Mouse (Mus musculus) megakaryocyte progenitor cell, adult 5-6 weeks (primary cell): ENCODE results near the gene Sv2c. TPM values are rescaled to one million over a fixed set of nuclear protein-coding genes. Genes with fewer than 3 reads are reported as not detected.
"Not testable (repeated sequence)": the region's sequence is repeated elsewhere in the genome, so short reads cannot be mapped to it uniquely, and the experiment has no call there.

Experiments used
- ATAC-seq: replicated peaks from 2 replicates; pipeline ENCODE4 v1.8.0; 2016; ENCODE audit warnings: mild to moderate bottlenecking, moderate TSS enrichment, inconsistent platforms; ENCODE audit not compliant: poor library complexity
- total RNA-seq, 2 experiments: library from RNA; stranded (forward) in 1 of 2; stranded (reverse) in 1 of 2; fragments of 157-497, 149-512 nt in 1 of 2; fragments of 200-1000 nt in 1 of 2; gene quantifications; 2 replicates each; pipeline versions ENCODE4 v1.2.3 to v1.2.4; 2015 to 2017

Gene Sv2c
- total RNA-seq, 2 experiments from 2014 or later, result not detected

GRCm38 (mm10) chr13:95973368-95973958 lies 158.9 kb downstream of the Sv2c start:
- ATAC-seq, result peak; percentile 100

DNA sequence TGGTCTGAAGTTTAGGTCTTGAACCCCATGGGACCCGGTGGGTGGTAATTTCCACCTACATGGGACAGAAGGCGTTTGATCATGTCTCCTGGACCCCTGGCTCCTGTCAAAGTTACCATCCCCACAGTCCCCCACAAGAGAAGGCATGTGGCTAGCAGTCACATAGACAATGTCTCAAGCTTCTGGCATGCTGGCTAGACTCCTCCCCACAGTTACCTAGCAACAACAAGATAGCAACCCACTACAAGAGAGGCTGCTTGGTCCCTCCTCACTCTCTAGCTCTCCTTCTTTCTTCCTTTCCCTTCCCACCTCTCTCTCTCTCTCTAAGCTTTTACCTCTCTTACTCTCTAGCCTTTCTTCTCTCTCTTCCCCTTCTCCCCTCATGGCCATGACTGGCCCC lies 164.3 kb downstream of the Sv2c start:
- ATAC-seq, result not testable (repeated sequence)

DNA sequence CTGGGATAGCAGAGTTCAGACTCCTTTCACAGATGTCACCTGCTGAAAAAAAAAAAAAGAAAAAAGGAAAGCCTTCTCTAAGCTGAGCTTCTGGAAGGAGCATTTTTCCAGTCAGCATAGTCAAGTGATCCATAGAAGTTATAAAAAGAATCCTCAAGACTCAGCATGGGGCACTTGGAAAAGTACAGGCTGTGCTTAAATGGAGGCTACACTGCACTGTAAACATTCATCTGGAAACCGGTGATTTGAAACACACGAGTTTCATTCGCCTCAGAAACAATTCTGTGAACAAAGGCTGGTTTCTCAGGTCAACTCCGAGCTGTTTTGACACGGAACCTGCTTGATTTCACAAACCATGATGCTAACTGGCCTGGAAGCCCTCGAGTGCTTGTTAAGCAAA lies 165.6 kb downstream of the Sv2c start:
- no peak for ATAC-seq

DNA sequence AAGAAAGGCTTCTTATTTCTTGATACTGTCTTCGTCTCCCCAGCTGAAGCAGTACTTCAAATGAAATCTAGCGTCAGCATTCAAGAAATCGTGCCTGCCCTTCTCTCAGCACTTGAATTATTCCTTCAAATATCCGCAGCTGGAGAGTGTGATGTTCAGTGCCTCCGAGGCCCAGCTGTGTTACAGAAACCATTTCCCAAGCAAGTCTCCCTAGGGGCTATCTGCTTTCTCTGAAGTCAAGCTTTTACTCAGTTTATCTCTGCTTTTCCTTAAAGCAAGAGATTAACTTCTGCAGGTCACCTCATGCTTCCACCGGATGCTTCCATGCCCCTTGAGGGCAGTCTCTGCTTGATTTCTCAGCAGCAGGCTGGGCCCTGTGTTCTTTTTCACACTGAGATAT lies 166.8 kb downstream of the Sv2c start:
- no peak for ATAC-seq

- ATAC-seq, result peak; percentile 74
Observed at GRCm38 (mm10) chr13:95965162-95965561, 167.2 kb downstream of the Sv2c start.

GRCm38 (mm10) chr13:95964226-95964625 lies 168.2 kb downstream of the Sv2c start:
- no peak for ATAC-seq

DNA sequence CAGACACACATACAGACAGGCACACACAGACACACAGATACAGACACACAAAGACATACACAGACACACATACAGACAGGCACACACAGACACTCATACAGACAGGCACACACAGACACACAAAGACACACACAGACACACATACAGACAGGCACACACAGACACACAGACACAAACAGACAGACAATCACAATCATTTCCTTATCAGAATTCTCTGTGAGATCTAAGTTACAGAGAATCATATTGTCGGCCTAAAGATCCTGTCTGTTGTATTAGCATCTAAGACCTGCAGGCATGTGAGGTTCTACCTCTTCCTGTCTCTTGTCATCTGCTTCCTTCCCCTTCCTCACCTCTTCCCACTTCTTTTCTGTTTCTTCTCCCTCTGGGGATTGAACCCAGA lies 168.7 kb downstream of the Sv2c start:
- ATAC-seq, result no peak

DNA sequence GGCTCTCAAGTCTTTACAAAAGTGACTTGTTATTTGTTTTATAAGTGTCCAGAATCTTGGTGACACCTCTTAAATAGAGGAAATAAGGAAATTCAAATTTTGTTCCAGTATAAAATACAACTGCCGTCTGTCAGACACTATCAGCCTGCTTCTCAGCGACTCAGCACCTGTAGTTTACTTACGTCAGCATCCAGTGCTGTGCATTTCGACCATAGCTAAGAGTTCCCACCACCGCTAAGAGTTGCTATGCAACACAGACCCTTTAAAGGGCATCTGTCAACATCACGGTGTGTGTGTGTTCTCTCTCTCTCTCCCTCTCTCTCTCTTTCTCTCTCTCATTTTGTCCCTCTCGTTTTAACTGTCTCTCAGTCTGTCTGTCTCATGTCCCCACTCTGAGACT lies 170.5 kb downstream of the Sv2c start:
- no peak for ATAC-seq

DNA sequence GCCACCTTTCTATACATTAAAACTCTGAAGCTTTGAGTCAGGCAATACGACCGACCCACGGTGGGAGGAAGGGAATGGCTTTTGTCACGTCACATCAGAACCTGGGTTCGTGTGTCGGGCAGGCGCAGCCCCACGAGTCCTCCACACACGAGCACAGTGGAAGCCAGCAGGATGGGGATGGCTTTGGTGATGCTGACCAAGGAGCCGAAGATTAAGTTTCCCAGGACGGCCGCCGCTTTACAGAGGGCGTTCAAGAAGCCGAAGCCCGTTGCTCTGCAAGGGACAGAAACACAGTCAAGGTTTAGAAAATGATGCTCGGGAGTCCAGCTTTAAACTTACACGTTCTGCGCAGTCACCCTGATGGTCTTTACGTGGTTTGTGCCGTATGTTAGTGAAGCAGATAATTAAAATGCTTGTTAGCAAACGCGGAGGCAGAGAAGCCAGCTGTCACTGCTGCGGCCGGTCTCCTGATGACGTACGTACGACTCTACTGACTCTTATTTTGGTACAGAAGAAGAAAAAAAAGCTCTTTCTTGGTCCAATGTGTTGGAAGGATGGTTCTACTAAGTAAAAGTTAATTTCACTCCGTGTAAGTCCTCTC lies 171.1 kb downstream of the Sv2c start:
- 0 out of 2 replicates have a peak, but pooled peaks have one; percentile 14 for ATAC-seq

GRCm38 (mm10) chr13:95960477-95961185 lies 171.7 kb downstream of the Sv2c start:
- peak; percentile 24 for ATAC-seq

- no peak for ATAC-seq
Observed at GRCm38 (mm10) chr13:95959651-95960476, 172.5 kb downstream of the Sv2c start.

GRCm38 (mm10) chr13:95957134-95957533 lies 175.2 kb downstream of the Sv2c start:
- peak; percentile 45 for ATAC-seq

GRCm38 (mm10) chr13:95956327-95956781 lies 176.0 kb downstream of the Sv2c start:
- ATAC-seq, result peak; percentile 36

DNA sequence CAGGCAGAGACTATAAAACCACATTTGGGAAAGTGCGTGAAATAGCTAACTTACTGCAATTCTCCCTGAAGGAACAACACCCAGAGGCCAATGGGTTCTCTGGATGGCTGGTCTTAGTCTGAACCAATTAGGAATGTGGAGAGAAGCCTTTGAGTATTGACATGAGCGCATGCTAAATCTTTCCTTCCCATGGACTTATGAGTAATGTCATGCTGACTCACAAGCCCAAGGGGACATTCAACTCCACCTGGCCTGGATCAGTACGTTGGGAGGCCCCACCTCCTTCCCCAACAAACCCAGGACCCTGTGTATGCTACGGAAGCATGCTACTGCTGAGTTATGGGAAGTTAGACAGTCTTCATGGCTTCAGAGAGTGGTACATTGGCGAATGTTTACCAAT lies 177.2 kb downstream of the Sv2c start:
- no peak for ATAC-seq

- ATAC-seq, result no peak
Observed at GRCm38 (mm10) chr13:95953636-95954035, 178.7 kb downstream of the Sv2c start.

DNA sequence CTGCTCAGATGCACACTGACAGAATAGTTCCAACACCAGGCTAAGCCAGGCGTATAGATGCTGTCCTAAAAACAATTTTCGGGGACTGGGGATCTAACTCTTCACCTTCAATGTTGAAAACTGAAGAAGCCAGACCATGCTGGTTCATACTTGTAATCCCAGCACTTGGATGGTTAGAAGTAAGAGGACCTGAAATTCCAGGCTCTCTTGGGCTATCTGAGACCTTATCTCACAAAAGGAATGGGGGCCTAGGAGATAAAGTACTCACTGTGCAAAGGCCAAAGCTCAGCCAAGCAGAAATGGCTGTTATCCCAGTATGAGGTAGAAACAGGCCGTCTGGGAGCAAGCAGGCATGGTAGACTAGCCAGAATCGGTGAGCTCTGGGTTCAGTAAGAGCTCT lies 180.1 kb downstream of the Sv2c start:
- ATAC-seq, result no peak

GRCm38 (mm10) chr13:95951098-95951894 lies 181.1 kb downstream of the Sv2c start:
- peak; percentile 84 for ATAC-seq

DNA sequence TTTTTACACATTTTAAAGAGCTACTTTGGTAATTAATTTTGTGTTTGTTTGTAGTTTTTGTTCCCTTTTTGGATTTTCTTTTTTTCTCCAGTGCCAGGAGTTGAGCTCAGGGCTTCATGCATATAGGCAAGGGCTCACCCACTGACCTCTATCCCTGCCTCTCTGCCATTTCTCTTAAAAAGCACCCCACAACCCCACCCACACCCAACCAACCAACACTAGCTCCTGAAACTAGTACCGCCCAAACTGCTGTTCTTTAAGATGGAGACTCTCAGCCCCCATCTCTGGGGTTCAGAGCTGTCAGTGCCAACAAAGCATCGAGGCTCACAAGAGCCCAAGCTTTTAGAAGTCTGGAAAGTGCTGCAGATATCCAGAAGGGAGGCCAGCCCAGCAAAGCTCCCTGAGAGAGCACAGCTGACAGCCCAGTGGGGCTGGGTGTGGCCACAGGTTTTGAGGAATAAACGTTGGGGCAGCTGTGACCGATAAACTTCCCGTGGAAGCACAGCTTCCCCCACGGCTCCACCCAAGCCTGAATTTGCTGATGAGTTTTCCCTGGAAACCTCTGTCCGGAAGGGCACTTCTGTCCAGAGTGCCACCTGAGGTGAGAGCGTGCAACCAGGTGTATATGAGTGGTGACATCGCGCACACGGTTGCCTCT lies 181.8 kb downstream of the Sv2c start:
- peak; percentile 35 for ATAC-seq

DNA sequence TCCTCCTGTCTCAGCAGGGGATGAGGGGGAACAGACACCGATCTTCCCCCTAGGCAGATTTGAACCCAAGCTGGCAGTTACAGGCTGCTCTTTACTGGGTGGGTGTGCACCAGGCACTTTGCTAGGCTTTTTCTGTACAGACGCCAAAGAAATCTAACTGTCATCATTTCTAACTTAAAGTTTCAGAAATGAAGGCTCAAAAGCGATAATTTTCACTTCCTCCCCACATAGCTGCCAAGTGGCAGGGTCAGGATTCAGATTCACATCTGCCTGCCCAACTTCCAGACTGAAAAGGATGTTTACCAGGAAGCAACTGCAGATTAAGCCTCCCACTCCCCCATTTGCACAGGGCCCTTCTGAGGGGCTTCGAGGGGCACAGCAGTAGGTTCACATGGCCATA lies 183.0 kb downstream of the Sv2c start:
- peak; percentile 5; the same call in 1 of the 2 replicates for ATAC-seq

- no peak for ATAC-seq
Observed at GRCm38 (mm10) chr13:95948821-95949220, 183.6 kb downstream of the Sv2c start.
